Mouse (Mus musculus) activated CD4-positive, CD25-positive, alpha-beta regulatory T cell, adult 4 months (primary cell): Measurements from ENCODE around the gene Setd1b. TPM values are rescaled to one million over a fixed set of nuclear protein-coding genes. Genes with fewer than 3 reads are reported as not detected.
"Not testable (repeated sequence)": the region's sequence is repeated elsewhere in the genome, so short reads cannot be mapped to it uniquely, and the experiment has no call there.

Experiments used
- ATAC-seq: one replicate; pipeline ENCODE4 v1.8.0; 2017
- polyA plus RNA-seq, 2 experiments: library from polyadenylated mRNA; unstranded; fragments of 100-300 nt; shearing (Covaris generic); gene quantifications; one replicate each; pipeline ENCODE4 v1.2.1; 2017

Gene Setd1b
- polyA plus RNA-seq, 2 experiments from 2014 or later, result 12.5 to 12.9 TPM

DNA sequence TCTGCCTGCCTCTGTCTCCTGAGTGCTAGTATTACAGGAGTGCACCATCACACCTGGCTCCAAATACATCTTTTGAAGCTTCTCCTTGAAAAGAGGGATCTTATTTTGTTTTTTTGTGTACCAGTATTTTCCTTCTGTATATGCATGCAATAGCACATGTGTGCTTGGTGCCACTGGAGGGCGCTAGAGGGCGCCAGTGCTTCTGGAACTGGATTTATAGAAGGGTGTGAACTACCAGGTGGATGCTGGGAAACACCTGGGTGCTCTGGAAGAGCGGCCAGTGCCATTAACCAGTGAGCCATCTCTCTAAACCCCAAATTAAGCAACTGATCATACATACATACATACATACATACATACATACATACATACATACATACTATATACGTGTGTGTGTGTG, 60.8 kb downstream of the Setd1b start:
- not testable (repeated sequence) for ATAC-seq

DNA sequence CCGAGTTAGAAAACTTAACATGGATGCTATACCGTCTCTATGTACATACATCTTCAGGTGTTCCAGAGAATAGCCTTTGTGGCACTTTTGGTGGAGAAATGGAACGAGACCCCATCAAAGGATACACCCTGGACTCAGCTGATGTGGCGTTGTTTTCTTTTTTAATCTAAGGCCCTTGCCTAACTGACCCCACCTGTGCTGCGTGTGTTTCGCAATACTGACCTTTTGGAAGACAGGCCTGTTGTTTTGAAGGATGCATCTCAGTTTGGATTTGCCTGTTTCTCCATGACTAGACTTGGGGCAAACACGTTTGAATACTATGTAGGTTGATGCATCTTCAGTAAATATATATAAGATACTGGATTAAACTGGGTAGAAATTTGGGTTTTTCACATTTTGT, 61.6 kb downstream of the Setd1b start:
- ATAC-seq, result not testable (repeated sequence)

Other genes starting within 250 kb of the Setd1b start
- gene Kdm2b, start 152.4 kb upstream of the Setd1b start, polyA plus RNA-seq, result 10 to 100 TPM; 28.2 to 43.2 TPM
- 1 to 10 TPM; 8.1 to 9.4 TPM for gene Orai1, start 127.1 kb upstream of the Setd1b start, polyA plus RNA-seq
- gene Morn3, start 95.2 kb upstream of the Setd1b start, polyA plus RNA-seq, result 1 to 10 TPM; 3.2 to 4.9 TPM
- gene Tmem120b, start 73.8 kb upstream of the Setd1b start, polyA plus RNA-seq, result 1 to 10 TPM; 2.2 to 2.3 TPM
- 10 to 100 TPM; 54.3 to 75.1 TPM for gene Rhof, start 9.5 kb upstream of the Setd1b start, polyA plus RNA-seq
- gene Psmd9, start 27.2 kb downstream of the Setd1b start, polyA plus RNA-seq, result 10 to 100 TPM; 31.6 to 42.2 TPM
- not detected for gene Hpd, start 40.5 kb downstream of the Setd1b start, polyA plus RNA-seq
- gene Wdr66, start 109.9 kb downstream of the Setd1b start, polyA plus RNA-seq, result 1 to 10 TPM in 1 of 2 experiments, under 1 TPM in 1; 0.54 to 1.4 TPM
- gene Bcl7a, start 201.6 kb downstream of the Setd1b start, polyA plus RNA-seq, result 1 to 10 TPM; 5.3 to 6.0 TPM